Mouse (Mus musculus) MEL (cell line): ENCODE measurements around the gene Acss2. TPM values are rescaled to one million over a fixed set of nuclear protein-coding genes. Genes with fewer than 3 reads are reported as not detected.
A peak's percentile ranks its signal among the peaks of the same experiment; 100 is the strongest.

ENCODE experiments used
- DNase-seq: peaks from one replicate; pipeline ENCODE4 v3.0.0; 2011; ENCODE audit warnings: low read depth, low spot score
- H3K27ac ChIP-seq: 2 replicates; pipeline ENCODE4 v1.5.1; 2012; ENCODE audit warnings: low read depth, mild to moderate bottlenecking, control low read depth, low read length, moderate library complexity; ENCODE audit not compliant: control insufficient read depth
- H3K27me3 ChIP-seq, 2 experiments: fragments of 150-350 bp in 1 of 2; sonication (generic) in 1 of 2; 2 replicates each; pipeline ENCODE4 v1.6.1; 2012; ENCODE audit warnings: low read length in 2 of 2, mild to moderate bottlenecking in 2 of 2, improper control_type of control experiment in 1 of 2, moderate library complexity in 1 of 2; ENCODE audit not compliant: insufficient read depth in 2 of 2, control insufficient read depth in 1 of 2
- H3K36me3 ChIP-seq, 2 experiments: 2 replicates each; pipeline ENCODE4 v1.6.1; 2012 to 2014; ENCODE audit warnings: low read length in 2 of 2, improper control_type of control experiment in 1 of 2, inconsistent platforms in 1 of 2, mild to moderate bottlenecking in 1 of 2; ENCODE audit not compliant: insufficient read depth in 2 of 2, control insufficient read depth in 1 of 2
- H3K4me1 ChIP-seq, 2 experiments: fragments of 150-350 bp in 1 of 2; sonication (generic) in 1 of 2; 2 replicates each; pipeline ENCODE4 v1.6.1; 2012; ENCODE audit warnings: low read length in 2 of 2, improper control_type of control experiment in 1 of 2, mild to moderate bottlenecking in 1 of 2; ENCODE audit not compliant: insufficient read depth in 2 of 2, control insufficient read depth in 1 of 2
- H3K4me3 ChIP-seq, 2 experiments: fragments of 150-350 bp in 1 of 2; sonication (generic) in 1 of 2; 2 replicates each; pipeline ENCODE4 v1.5.1; 2012; ENCODE audit warnings: low read depth in 2 of 2, low read length in 2 of 2, mild to moderate bottlenecking in 2 of 2, moderate library complexity in 2 of 2, control low read depth in 1 of 2, improper control_type of control experiment in 1 of 2; ENCODE audit not compliant: control insufficient read depth in 1 of 2, insufficient read depth in 1 of 2
- H3K79me2 ChIP-seq: 2 replicates; pipeline ENCODE4 v1.6.1; 2012; ENCODE audit warnings: mild to moderate bottlenecking, low read length, moderate library complexity; ENCODE audit not compliant: control insufficient read depth, poor library complexity, insufficient read depth
- H3K9ac ChIP-seq: 2 replicates; pipeline ENCODE4 v1.6.1; 2012; ENCODE audit warnings: low read depth, mild to moderate bottlenecking, control low read depth, low read length, moderate library complexity; ENCODE audit not compliant: control insufficient read depth, poor library complexity, severe bottlenecking
- H3K9me3 ChIP-seq: fragments of 150-350 bp; sonication (generic); replicated peaks from 2 replicates; pipeline ENCODE4 v1.6.1; 2012; ENCODE audit warnings: mild to moderate bottlenecking, low read length, improper control_type of control experiment, moderate library complexity; ENCODE audit not compliant: insufficient read depth
- BHLHE40 ChIP-seq: IDR thresholded peaks from 2 replicates; pipeline ENCODE4 v1.6.1; 2012; ENCODE audit warnings: low read depth, mild to moderate bottlenecking, inconsistent platforms, low read length, improper control_type of control experiment, borderline replicate concordance
- CHD2 ChIP-seq: IDR thresholded peaks from 2 replicates; pipeline ENCODE4 v1.6.1; 2011; ENCODE audit warnings: low read length, improper control_type of control experiment
- CTCF ChIP-seq, 3 experiments: IDR thresholded peaks in 2 of 3; conservative IDR thresholded peaks in 1 of 3; 2 replicates each; pipeline ENCODE4 v1.5.1; 2011 to 2012; ENCODE audit warnings: low read length in 3 of 3, low read depth in 2 of 3, mild to moderate bottlenecking in 2 of 3, improper control_type of control experiment in 1 of 3, inconsistent platforms in 1 of 3, mixed read lengths in 1 of 3, moderate library complexity in 1 of 3; ENCODE audit not compliant: control insufficient read depth in 1 of 3, insufficient read depth in 1 of 3, poor library complexity in 1 of 3, severe bottlenecking in 1 of 3
- E2F4 ChIP-seq: IDR thresholded peaks from 2 replicates; pipeline ENCODE4 v1.6.1; 2011; ENCODE audit warnings: low read depth, low read length, improper control_type of control experiment, borderline replicate concordance
- ELF1 ChIP-seq: IDR thresholded peaks from 2 replicates; pipeline ENCODE4 v1.6.1; 2014; ENCODE audit warnings: low read depth, mild to moderate bottlenecking, inconsistent platforms, low read length, improper control_type of control experiment, moderate library complexity
- EP300 ChIP-seq, 2 experiments: IDR thresholded peaks; 2 replicates each; pipeline ENCODE4 v1.6.1; 2011; ENCODE audit warnings: improper control_type of control experiment in 2 of 2, low read length in 2 of 2, low read depth in 1 of 2, mild to moderate bottlenecking in 1 of 2
- ETS1 ChIP-seq: IDR thresholded peaks from 2 replicates; pipeline ENCODE4 v1.6.1; 2012; ENCODE audit warnings: low read depth, mild to moderate bottlenecking, inconsistent platforms, low read length, improper control_type of control experiment, moderate library complexity
- GATA1 ChIP-seq: IDR thresholded peaks from 2 replicates; pipeline ENCODE4 v1.6.1; 2011; ENCODE audit warnings: low read depth, low read length, improper control_type of control experiment
- MAZ ChIP-seq: IDR thresholded peaks from 2 replicates; pipeline ENCODE4 v1.6.1; 2012; ENCODE audit warnings: low read depth, mild to moderate bottlenecking, inconsistent platforms, low read length, improper control_type of control experiment
- MYB ChIP-seq: IDR thresholded peaks from 2 replicates; pipeline ENCODE4 v1.6.1; 2011; ENCODE audit warnings: mild to moderate bottlenecking, low read depth, low read length, improper control_type of control experiment
- NELFE ChIP-seq: IDR thresholded peaks from 2 replicates; pipeline ENCODE4 v1.6.1; 2011; ENCODE audit warnings: low read depth, low read length, improper control_type of control experiment
- POLR2A ChIP-seq, 2 experiments: IDR thresholded peaks; 2 replicates each; pipeline ENCODE4 v1.6.1; 2011 to 2012; ENCODE audit warnings: low read length in 2 of 2, mild to moderate bottlenecking in 2 of 2, control low read depth in 1 of 2, improper control_type of control experiment in 1 of 2, low read depth in 1 of 2, moderate library complexity in 1 of 2; ENCODE audit not compliant: control insufficient read depth in 1 of 2, insufficient read depth in 1 of 2, poor library complexity in 1 of 2
- POLR2AphosphoS2 ChIP-seq: IDR thresholded peaks from 2 replicates; pipeline ENCODE4 v1.6.1; 2011; ENCODE audit warnings: low read length, improper control_type of control experiment
- POLR2AphosphoS5 ChIP-seq: IDR thresholded peaks from 2 replicates; pipeline ENCODE4 v1.6.1; 2012; ENCODE audit warnings: low read depth, borderline replicate concordance, mild to moderate bottlenecking, inconsistent platforms, low read length, moderate library complexity, mixed read lengths
- RAD21 ChIP-seq: IDR thresholded peaks from 2 replicates; pipeline ENCODE4 v1.6.1; 2011; ENCODE audit warnings: mild to moderate bottlenecking, low read depth, low read length, improper control_type of control experiment
- SIN3A ChIP-seq: IDR thresholded peaks from 2 replicates; pipeline ENCODE4 v1.6.1; 2012; ENCODE audit warnings: low read length, improper control_type of control experiment, inconsistent platforms
- SMC3 ChIP-seq: IDR thresholded peaks from 2 replicates; pipeline ENCODE4 v1.6.1; 2011; ENCODE audit warnings: low read depth, low read length, improper control_type of control experiment
- ZC3H11A ChIP-seq: IDR thresholded peaks from 2 replicates; pipeline ENCODE4 v1.6.1; 2012; ENCODE audit warnings: low read depth, mild to moderate bottlenecking, inconsistent platforms, low read length, improper control_type of control experiment
- ZMIZ1 ChIP-seq: IDR thresholded peaks from 2 replicates; pipeline ENCODE4 v1.6.1; 2012; ENCODE audit warnings: low read depth, mild to moderate bottlenecking, inconsistent platforms, low read length, improper control_type of control experiment, moderate library complexity
- ZNF384 ChIP-seq: IDR thresholded peaks from 2 replicates; pipeline ENCODE4 v1.6.1; 2012; ENCODE audit warnings: low read depth, mild to moderate bottlenecking, inconsistent platforms, low read length, improper control_type of control experiment
- polyA plus RNA-seq, 2 experiments: library from polyadenylated mRNA; stranded (reverse) in 1 of 2; unstranded in 1 of 2; fragments of >175 nt in 1 of 2; fragments of >200 nt in 1 of 2; gene quantifications; 2 replicates each; pipeline versions ENCODE4 v1.2.1 to v1.2.4; 2012; ENCODE audit warnings: low replicate concordance in 2 of 2, low read depth in 1 of 2; ENCODE audit not compliant: insufficient read length in 2 of 2, insufficient read depth in 1 of 2, missing spikeins in 1 of 2
- total RNA-seq: library from RNA; depleted of rRNA; stranded (reverse); fragments of 300-350 nt; gene quantifications from 2 replicates; pipeline ENCODE4 v1.2.3, GENCODE M21; 2012

The Acss2 gene
- total and polyA plus RNA-seq, 3 experiments, result 2.9 to 11.0 TPM; not detected in 1

DNA sequence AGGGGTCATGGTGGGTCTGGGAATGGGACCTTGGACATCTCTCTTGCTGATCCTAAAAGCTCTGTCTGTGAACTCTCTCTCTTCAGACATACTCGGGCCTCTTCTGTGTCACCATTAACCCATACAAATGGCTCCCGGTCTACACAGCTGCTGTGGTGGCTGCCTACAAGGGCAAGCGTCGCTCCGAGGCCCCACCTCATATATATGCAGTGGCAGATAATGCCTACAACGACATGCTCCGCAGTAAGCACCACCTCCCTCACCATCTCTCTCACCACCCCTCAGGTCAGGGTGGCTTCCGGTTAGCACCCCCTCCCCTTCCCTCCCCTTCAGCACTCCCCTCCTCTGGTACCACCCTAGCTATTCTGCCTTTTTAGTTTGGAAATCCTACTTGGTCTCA is 96.2 kb downstream of the Acss2 start:
- peak overlapping the region; percentile 47 for H3K9ac ChIP-seq

GRCm38 (mm10) chr2:155616971-155617370 is 99.2 kb downstream of the Acss2 start:
- no peaks in the 10 kb centered on the region for H3K27me3 ChIP-seq
- TF ChIP-seq BHLHE40, result no peak
- TF ChIP-seq NELFE, result no peak
- no peak for TF ChIP-seq MAZ
- no peak for TF ChIP-seq GATA1
- no peak for TF ChIP-seq CHD2
- no peak for TF ChIP-seq E2F4
- TF ChIP-seq ELF1, result no peak
- no peak for TF ChIP-seq POLR2AphosphoS2
- TF ChIP-seq RAD21, result no peak
- no peak for TF ChIP-seq ZC3H11A
- TF ChIP-seq POLR2A (IDR thresholded peaks at IDR 0.05; ENCODE audit: control insufficient read depth in 1 of 2, insufficient read depth in 1 of 2, low read depth in 1 of 2, low read length in 2 of 2, poor library complexity in 1 of 2), result no peak
- no peak for TF ChIP-seq ZMIZ1
- no peak for TF ChIP-seq EP300 (IDR thresholded peaks at IDR 0.05; ENCODE audit: low read depth in 1 of 2, low read length in 2 of 2)
- TF ChIP-seq, all 39 proteins: peak for 0
- Histone ChIP-seq H3K4me1 (peaks cover 0 to 10% of the 10 kb centered on the region in 2 experiments; a peak in 2 of 4 replicates), H3K79me2 (no peaks in the 10 kb centered on the region), H3K9me3 (no peaks in the 10 kb centered on the region), H3K9ac (no peak overlapping the region), H3K27ac (no peak overlapping the region), H3K4me3 (no peak overlapping the region), H3K36me3 (no peaks in the 10 kb centered on the region)
- DNase-seq, result no peak

More for the DNA sequence above, 96.2 kb downstream of the Acss2 start:
- Histone ChIP-seq H3K27ac (no peak overlapping the region), H3K9me3 (no peaks in the 10 kb centered on the region), H3K36me3 (no peaks in the 10 kb centered on the region), H3K4me3 (peak overlapping the region; percentile 27 to 74)
- DNase-seq, result no peak
- TF ChIP-seq SMC3 (no peak), ETS1 (no peak), BHLHE40 (no peak), SIN3A (0 out of 2 replicates have a peak, but pooled peaks have one; percentile 22), ZNF384 (no peak)
- TF ChIP-seq, all 39 proteins: peak for 1
- H3K79me2 ChIP-seq, result no peaks in the 10 kb centered on the region
- H3K27me3 ChIP-seq, result no peaks in the 10 kb centered on the region
- peaks cover 0 to 10% of the 10 kb centered on the region in 2 experiments; a peak in 2 of 4 replicates for H3K4me1 ChIP-seq

DNA sequence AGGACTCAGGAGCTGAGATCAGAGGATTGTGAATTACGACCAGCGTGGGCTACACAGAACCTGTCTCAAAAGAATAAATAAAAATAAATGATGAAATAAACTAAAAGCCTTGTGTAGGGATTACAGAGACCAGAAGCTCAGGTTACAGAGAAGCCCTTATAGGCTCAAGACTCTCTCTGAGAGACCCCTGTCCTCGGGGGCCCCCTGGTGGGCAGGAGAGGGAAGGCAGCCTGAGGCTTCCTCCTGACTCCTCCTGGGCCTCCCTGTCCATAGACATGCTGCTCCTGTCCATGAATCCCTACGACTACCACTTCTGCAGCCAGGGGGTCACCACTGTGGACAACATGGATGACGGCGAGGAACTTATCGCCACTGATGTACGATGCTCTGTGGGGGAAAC is 102.1 kb downstream of the Acss2 start:
- Histone ChIP-seq H3K27me3 (no peaks in the 10 kb centered on the region), H3K9me3 (no peaks in the 10 kb centered on the region), H3K9ac (no peak overlapping the region), H3K36me3 (peaks cover 0 to 6% of the 10 kb centered on the region in 2 experiments; a peak in 2 of 4 replicates), H3K27ac (no peak overlapping the region), H3K79me2 (no peaks in the 10 kb centered on the region), H3K4me3 (no peak overlapping the region), H3K4me1 (peaks cover 0 to 16% of the 10 kb centered on the region in 2 experiments; a peak in 2 of 4 replicates)
- DNase-seq, result peak; percentile 82
- peak; percentile 97 for TF ChIP-seq SMC3
- TF ChIP-seq RAD21, result peak; percentile 93
- TF ChIP-seq POLR2AphosphoS5, result no peak
- no peak for TF ChIP-seq BHLHE40
- TF ChIP-seq SIN3A, result peak; percentile 13; the same call in 1 of the 2 replicates
- TF ChIP-seq MYB, result no peak
- no peak for TF ChIP-seq ZNF384
- TF ChIP-seq ZMIZ1, result no peak
- peak; percentile 95 for TF ChIP-seq ZC3H11A
- TF ChIP-seq CTCF (IDR thresholded peaks at IDR 0.05 in 2 of 3, conservative IDR thresholded peaks at IDR 0.05 in 1 of 3; ENCODE audit: control insufficient read depth in 1 of 3, insufficient read depth in 1 of 3, low read depth in 2 of 3, low read length in 3 of 3, poor library complexity in 1 of 3, severe bottlenecking in 1 of 3), result peak; percentile 93 to 98 (median 95)
